Mouse (Mus musculus): Measurements from ENCODE around the gene Otogl. TPM values are rescaled to one million over a fixed set of nuclear protein-coding genes. Genes with fewer than 3 reads are reported as not detected.
"Not testable (repeated sequence)": the region's sequence is repeated elsewhere in the genome, so short reads cannot be mapped to it uniquely, and the experiment has no call there.

Otogl gene
- total RNA-seq, 2 experiments from 2014 or later, result 0.05 TPM

GRCm38 (mm10) chr10:107810649-107811398 lies 101.1 kb downstream of the Otogl start:
- DNase-seq, result no peak

GRCm38 (mm10) chr10:107805203-107805602 lies 106.7 kb downstream of the Otogl start:
- DNase-seq, result no peak

- DNase-seq, result not testable (repeated sequence)
Measured at GRCm38 (mm10) chr10:107804285-107804684, 107.6 kb downstream of the Otogl start.

GRCm38 (mm10) chr10:107799671-107800353 lies 112.1 kb downstream of the Otogl start:
- DNase-seq, result peak; percentile 59 to 77

GRCm38 (mm10) chr10:107794812-107795756 lies 116.8 kb downstream of the Otogl start:
- no peak for DNase-seq

- DNase-seq, result no peak
Measured at GRCm38 (mm10) chr10:107792491-107792890, 119.4 kb downstream of the Otogl start.

- DNase-seq, result no peak
Measured at GRCm38 (mm10) chr10:107779548-107779947, 132.4 kb downstream of the Otogl start.

GRCm38 (mm10) chr10:107759624-107760023 lies 152.3 kb downstream of the Otogl start:
- DNase-seq, result no peak

GRCm38 (mm10) chr10:107753471-107753870 lies 158.5 kb downstream of the Otogl start:
- no peak for DNase-seq

GRCm38 (mm10) chr10:107752351-107753143 lies 159.4 kb downstream of the Otogl start:
- DNase-seq, result peak in 1 of 2 experiments; percentile 9

GRCm38 (mm10) chr10:107751944-107752343 lies 160.0 kb downstream of the Otogl start:
- peak in 1 of 2 experiments; percentile 5 for DNase-seq

GRCm38 (mm10) chr10:107747566-107747965 lies 164.4 kb downstream of the Otogl start:
- peak in 1 of 2 experiments; percentile 65 for DNase-seq

GRCm38 (mm10) chr10:107746717-107747116 lies 165.2 kb downstream of the Otogl start:
- peak in 1 of 2 experiments; percentile 9 for DNase-seq

GRCm38 (mm10) chr10:107739815-107740214 lies 172.1 kb downstream of the Otogl start:
- DNase-seq, result no peak

- DNase-seq, result no peak
Measured at GRCm38 (mm10) chr10:107737743-107738142, 174.2 kb downstream of the Otogl start.

GRCm38 (mm10) chr10:107735448-107735847 lies 176.5 kb downstream of the Otogl start:
- DNase-seq, result no peak

GRCm38 (mm10) chr10:107734327-107734726 lies 177.6 kb downstream of the Otogl start:
- no peak for DNase-seq

GRCm38 (mm10) chr10:107725631-107726030 lies 186.3 kb downstream of the Otogl start:
- DNase-seq, result no peak

GRCm38 (mm10) chr10:107719806-107720205 lies 192.1 kb downstream of the Otogl start, which contains the start of gene Ptprq:
Gene Ptprq, minus strand, starts transcription at chr10:107720051.
- DNase-seq, result no peak
